Mouse (Mus musculus): Measurements from ENCODE around the gene 1700122O11Rik. TPM values are rescaled to one million over a fixed set of nuclear protein-coding genes. Genes with fewer than 3 reads are reported as not detected.

1700122O11Rik gene
- total RNA-seq, 2 experiments from 2014 or later = not detected

DNA sequence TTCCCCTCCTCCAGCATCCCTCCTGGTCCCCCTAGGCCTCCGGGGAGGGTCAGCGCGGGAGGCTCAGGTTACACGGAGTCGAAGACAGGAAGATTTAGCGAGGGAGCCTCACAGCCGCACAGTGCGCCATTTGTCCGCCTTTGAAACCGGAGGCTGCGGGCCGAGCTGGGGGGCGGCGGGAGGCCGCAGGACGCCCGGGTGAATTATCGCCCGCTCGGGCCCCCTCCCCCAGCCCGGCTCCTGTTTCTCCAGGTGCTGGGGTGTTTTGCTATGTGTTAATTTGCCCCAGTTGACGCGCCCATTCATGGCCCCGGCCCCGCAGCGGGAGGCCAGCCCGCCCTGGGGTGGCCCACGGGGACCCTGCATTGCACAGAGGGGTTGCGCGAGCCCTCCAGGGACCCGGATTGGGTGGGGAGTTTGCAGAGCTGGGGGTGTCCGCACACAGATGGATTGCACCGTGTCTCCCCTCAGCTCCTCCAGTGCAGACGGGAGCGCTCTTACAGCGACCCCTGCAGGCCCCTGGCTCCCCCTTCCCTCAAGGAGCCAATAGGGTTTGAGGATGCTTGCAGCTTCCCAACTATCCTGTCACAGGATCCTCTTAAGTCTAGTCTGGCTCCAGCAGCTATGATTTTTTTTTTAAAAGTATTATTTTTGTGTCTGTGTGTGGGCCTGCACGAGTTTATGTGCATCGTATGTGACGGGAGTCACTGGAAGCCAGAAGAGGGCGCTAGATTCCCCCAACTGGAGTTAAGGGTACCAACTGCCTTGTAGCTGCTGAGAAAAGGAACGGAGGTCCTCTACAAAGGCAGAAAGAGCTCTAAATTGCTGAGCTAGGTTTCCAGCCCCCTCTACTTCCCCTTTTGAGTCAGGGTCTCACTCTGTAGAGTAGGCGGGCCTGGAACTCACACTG lies 6.3 kb downstream of the 1700122O11Rik start:
- intact Hi-C loops (cut with DNase I) = no loop called here
- DNase-seq (ENCODE audit: low spot score in 2 of 2) = peak in 1 of 2 experiments; percentile 31

DNA sequence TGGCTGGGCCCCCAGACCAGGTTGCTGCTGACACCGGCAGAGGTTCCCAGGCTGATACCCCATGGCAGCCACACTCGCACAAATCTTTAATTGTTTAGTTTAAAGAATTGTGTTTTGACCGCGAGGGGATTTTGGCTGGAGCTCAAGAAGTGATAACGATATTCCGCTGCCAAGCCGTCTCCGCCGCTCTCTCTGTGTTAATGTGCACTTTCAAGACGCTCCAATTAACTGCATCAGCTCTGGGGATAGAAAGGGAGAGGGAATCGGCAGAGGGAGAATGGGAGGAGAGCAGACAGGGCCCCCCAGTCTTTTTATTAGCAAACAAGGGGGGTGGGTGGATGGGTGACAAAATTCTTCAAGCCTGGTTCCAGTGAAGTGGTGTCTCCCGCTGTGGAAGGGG lies 8.9 kb downstream of the 1700122O11Rik start:
- intact Hi-C loops (cut with DNase I) = no loop called here
- DNase-seq (ENCODE audit: low spot score in 2 of 2) = peak in 1 of 2 experiments; percentile 33

DNA sequence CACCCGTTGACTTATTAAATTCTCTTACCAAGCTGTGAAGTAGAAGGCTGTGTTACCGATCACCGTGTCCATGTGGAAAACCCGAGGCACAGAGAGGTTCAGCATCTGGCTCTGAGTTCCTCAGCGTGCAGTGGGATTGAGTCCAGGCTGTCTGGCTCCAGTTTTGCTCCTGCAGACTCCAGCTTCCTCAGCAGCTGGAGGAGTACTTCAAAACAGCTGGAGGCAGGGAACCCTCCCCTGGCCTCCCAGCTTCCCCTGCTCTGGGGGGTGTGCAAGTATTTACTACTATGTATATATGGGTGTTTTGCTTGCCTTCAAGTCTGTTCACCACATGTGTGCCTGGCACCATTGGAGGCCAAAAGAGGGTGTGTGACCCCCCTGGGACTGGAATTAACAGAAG lies 9.8 kb downstream of the 1700122O11Rik start:
- intact Hi-C loops (cut with DNase I) = no loop called here
- DNase-seq (ENCODE audit: low spot score in 2 of 2) = no peak

DNA sequence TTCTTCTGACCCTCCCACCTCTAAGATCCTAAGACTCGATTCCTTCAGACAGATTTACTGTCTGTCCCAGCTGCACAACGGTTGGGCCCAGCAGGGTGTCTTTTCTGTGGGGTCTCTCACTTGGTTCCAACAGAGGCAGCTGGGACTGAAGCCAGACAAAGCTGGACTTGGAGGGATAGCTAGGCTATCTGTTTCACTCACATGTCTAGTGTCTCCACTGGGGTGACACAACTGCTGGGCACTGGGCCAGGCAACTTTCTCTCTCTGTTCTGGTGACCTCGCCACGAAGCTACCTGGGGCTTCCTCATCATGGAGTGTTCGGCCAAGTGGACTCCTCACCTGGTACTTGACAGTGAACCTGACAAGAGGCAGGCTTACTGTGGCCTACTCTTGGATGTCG lies 10.4 kb downstream of the 1700122O11Rik start:
- intact Hi-C loops (cut with DNase I) = no loop called here

DNA sequence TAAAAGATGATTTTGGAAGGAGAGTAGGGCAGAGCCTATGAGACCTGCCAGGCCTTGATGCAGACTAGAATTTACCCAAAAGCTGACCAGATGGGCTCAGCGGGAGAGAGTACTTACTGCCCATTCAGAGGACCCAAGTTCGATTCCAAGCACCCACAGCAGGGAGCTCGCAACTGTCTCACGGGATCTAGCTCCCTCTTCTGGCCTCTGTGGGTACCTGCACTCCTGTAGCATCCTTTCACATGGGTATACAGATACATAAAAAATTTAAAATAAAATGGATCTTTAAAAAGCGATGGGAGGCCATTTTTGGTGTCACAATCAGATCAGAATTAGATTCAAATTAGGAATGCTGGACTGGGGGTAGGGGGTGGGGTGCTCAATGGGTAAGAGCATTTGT lies 11.1 kb downstream of the 1700122O11Rik start:
- DNase-seq (ENCODE audit: low spot score in 2 of 2) = no peak
- intact Hi-C loops (cut with DNase I) = no loop called here

More for the DNA sequence above, 10.4 kb downstream of the 1700122O11Rik start:
- no peak for DNase-seq (ENCODE audit: low spot score in 2 of 2)

DNA sequence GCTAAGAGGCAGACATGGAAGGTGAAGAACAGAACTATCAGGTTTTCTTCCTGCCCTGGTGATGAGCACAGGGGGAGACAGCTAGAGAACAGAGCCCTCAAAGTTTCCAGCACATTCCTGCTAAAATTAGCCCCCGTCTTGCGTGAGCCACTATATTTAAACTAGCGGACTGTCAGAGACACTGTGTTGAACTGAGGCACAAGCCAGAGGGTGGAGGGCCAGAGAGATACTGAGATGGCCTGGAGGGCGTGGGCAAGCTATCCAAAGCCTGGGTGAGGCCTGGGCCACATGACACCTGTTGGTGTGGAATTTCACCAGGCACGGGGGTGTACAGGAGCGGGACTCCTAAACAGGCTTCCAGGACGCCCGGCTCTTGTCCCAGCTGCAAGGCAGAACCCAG lies 14.0 kb downstream of the 1700122O11Rik start:
- DNase-seq (ENCODE audit: low spot score in 2 of 2) = peak in 1 of 2 experiments; percentile 39
- intact Hi-C loops (cut with DNase I) = no loop called here

DNA sequence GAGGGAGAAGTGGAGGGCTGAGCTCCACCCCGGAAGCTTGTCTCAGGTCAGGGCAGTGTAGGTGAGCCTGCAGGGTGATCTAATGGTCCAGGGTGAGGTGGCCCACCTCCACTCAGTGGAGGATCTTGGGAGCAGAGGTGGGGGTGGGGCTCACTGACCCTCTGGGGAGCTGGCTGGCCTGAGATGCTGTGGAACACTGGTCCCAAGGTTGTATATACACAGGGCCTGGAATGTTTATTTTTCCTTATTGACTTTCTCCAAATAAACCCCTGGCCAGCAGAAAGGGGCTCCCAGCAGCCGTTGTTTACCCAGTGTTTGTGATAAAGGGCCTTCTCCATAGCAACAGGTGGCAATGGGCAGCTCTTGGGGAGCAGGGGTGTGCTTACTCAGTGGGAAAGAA lies 18.5 kb downstream of the 1700122O11Rik start:
- intact Hi-C loops (cut with DNase I) = no loop called here
- no peak for DNase-seq (ENCODE audit: low spot score in 2 of 2)

DNA sequence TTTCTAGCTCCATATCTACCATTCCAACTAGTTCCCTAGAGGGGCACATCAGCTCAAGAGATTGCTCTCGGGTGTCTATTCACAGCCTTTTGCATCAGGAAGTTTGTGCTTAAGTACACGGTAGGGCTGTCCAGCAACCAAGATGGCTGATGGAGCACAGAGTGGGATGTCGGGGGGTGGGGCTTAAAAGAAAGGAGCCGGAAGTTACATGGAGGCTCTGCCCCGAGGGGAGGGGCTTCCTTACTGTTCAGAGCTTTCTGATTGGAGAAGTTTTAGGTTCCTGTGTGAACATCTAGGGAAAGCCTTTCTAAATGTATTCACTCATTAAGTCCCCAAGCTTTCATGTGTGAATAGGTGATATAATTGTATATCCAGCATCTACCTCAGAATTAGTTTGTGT lies 21.5 kb downstream of the 1700122O11Rik start:
- DNase-seq (ENCODE audit: low spot score in 2 of 2) = no peak
- intact Hi-C loops (cut with DNase I) = no loop called here

DNA sequence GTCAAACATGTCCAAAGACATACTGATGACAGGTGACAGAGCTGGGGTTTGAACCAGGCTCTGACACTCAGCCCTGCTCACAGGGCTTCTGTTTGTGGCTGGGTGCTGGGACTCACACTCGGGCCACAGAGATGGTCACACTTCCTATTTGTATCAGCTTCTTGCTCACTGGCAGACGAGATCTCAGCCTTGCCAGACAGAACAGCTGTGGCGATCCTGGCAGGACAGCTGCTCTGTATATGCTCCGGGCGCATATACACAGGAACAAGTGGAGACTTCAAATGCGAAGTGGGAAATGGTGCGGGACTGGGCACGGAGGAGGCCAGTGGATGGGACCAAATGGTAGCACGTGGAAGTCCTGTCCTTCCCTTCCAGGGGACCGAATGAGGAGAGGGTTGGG lies 25.5 kb downstream of the 1700122O11Rik start:
- DNase-seq (ENCODE audit: low spot score in 2 of 2) = no peak
- intact Hi-C loops (cut with DNase I) = no loop called here

DNA sequence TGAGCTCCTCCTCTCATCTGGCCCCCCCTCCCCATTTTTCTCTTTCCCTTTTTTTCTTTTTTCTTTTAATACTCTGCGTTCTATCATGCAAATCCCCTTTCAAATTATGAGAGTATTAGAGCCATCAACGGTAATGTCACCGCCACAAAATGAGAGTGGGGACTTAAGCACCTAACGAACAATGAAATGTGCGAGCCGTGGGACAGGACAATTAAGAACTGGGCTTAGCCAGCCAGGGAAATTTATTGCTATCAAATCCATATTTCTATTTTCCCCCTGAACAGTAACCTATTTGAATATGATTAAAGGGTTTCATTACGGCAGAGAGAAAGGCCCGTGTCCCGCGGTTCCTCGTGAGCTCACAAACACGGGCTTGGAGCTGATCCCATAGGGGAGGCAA lies 27.0 kb downstream of the 1700122O11Rik start:
- intact Hi-C loops (cut with DNase I) = no loop called here
- DNase-seq (ENCODE audit: low spot score in 2 of 2) = no peak

DNA sequence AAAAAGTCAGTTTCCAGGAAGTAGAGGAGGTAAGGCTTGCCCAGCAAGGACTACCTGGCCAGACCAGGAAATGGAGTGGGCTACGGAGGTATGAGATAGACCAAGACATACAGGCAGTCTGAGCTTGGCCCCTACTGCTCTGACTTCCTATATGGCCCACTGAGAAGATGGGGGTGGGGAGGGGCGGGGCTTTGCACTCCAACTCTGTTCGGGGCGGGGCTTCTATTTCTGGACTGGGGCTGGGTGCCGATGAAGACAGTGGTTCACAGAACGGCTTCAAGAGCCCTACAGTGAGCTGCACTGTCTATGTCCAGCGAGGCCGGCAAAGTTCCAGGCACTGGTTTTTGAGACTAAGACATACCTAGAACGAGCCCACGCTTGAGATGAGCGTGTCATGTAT lies 27.8 kb downstream of the 1700122O11Rik start:
- intact Hi-C loops (cut with DNase I) = no loop called here
- DNase-seq (ENCODE audit: low spot score in 2 of 2) = no peak

DNA sequence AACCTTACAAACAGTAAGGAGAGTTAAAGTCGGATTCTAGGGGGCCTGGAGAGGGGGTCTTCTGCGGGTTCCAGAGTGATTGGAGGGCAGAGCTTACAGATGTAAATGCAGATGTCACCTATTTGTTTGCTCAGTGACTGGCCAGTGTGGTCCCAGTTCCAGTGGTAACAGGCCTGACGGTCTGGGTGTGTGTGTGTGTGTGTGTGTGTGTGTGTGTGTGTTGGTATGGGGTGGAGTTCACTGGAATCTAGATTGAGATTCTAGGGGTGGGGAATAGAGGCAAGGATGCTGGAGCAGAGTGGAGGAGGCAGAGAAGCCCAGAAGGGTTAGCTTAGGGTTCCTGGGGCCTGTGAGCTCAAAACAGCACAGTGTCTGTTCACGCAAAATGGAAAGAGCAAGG lies 32.3 kb downstream of the 1700122O11Rik start:
- DNase-seq (ENCODE audit: low spot score in 2 of 2) = no peak
- intact Hi-C loops (cut with DNase I) = no loop called here

DNA sequence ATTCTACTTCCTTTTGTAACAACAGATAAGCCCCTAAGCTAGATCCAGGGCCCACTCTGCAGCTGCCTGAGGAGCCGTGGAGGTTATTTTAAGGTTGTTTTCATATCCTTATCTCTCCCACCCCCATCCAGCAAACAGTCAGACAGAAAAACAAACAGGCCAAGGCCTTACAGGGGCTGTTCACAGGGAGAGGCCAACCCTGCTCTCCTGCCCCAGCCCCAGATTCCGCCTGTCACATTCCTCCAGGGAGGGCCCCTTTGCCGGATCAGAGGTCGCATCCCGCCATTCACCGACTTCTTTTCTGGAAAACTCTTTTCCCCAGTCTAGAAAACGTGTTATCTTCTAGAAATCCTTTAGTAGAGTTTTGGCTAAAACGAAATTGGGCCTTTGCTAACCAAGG lies 33.0 kb downstream of the 1700122O11Rik start:
- intact Hi-C loops (cut with DNase I) = no loop called here
- DNase-seq (ENCODE audit: low spot score in 2 of 2) = no peak

DNA sequence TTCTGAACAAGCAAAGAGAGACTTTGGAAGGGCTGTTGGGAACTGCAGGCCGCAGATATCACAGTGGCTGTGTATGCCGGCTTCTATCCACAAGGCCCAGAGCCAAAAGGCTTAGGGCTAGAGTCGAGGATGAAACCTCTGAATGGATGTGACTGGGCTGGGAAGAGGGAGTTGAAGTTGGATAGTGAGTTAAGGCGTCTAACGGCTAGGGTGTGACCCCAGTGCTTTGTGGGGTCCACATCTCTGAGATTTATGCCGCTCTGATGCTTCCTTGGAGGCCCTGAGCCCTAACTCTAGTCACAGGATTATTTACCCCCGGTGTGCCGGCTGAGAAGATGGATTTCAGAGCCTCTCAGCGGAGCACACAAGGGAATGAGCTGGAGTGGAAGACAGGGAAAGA lies 33.5 kb downstream of the 1700122O11Rik start:
- intact Hi-C loops (cut with DNase I) = no loop called here
- DNase-seq (ENCODE audit: low spot score in 2 of 2) = no peak

DNA sequence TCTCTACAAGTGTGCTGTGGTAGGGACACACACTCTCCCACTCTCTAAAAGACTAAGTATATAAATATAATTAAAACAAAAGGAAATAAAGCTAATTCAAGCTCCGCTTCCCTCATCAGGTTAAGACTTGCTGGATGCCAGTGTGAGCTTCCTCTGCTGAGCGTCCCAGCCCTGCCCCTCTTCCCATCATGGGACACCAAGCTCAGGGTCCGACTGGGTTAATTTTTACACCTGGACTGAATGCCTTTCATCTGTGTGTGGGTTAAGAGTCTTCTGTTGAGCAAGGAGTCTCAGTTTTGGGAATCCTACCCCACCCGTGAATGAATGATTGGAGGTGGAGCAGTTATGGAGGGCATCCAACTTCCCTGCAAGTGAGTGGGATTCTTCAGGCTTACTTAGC lies 35.6 kb downstream of the 1700122O11Rik start:
- intact Hi-C loops (cut with DNase I) = no loop called here
- DNase-seq (ENCODE audit: low spot score in 2 of 2) = no peak

DNA sequence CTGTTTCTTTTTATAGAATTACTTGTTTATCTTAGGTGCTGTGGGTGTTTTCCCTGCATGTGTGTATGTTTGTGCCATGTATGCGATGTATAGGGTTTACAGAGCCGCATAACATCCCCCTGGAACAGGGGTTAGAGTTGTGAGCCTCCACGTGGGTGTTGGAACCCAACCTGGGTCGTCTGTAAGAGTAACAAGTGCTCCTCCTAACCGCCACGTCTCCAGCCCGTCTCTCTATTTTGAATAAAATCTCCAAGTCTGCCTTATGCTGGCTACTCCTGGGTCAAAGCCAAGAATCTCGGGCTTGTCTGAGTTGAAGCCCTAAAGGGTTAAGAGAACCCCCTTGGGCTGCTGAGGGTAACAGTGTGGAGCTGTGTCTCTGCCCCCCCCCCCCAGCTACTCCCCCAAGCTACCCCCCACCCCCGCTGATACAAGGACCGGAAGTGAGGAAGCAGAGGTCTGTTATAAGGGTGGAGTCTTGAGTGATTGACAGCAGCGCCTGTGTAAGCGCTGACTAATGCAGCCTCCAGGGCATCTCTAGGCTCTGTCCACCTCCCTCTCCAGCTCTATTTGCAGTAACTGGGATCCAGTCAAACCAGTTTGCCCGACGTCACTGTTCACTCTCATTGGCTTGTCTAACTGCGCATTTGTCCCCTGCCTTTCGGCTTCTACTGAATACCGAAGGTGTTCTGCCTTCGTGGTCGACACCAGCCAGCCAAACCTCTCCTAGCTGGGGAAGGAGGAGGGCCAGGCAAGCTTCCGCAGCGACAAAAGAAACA lies 36.3 kb downstream of the 1700122O11Rik start:
- intact Hi-C loops (cut with DNase I) = no loop called here
- peak; percentile 12 to 41 for DNase-seq (ENCODE audit: low spot score in 2 of 2)

DNA sequence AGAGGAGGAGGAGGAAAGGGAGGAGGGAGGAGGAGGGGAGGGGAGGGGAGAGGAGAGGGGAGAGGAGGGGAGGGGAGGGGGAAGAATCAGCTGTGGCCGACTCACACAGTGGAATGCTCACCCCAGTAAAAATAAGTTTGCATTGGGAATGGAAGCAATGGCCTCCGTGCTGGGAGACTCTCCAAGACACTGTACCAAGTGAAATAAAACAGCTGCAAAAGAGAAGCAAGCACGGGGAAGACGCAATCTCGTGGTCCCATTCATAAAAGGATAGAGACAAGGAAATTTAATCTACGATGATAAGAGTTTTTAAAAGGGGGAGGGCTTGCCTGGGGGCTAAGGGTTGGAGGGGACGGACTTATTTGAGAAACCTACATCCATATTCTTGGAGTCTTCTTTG lies 36.9 kb downstream of the 1700122O11Rik start:
- intact Hi-C loops (cut with DNase I) = no loop called here
- no peak for DNase-seq (ENCODE audit: low spot score in 2 of 2)

DNA sequence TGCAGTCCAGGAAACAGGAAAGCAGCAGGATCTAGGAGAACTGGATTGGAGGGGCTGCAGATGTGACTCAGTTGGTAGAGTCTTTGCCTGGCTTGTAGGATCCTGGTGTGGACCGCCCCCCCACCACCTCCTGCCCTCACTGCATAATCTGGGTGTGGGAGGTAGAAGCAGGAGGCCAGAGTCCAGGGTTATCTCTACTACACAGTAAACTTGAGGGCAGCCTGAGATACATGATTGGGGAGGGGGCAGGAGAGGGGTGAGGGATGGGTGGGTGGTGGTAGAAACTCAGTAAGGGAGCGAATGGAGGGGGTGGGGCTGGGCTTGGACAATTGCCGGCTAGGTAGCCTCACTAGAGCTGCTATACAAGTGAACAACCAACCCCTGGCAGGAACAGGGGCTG lies 38.3 kb downstream of the 1700122O11Rik start:
- intact Hi-C loops (cut with DNase I) = no loop called here
- no peak for DNase-seq (ENCODE audit: low spot score in 2 of 2)

DNA sequence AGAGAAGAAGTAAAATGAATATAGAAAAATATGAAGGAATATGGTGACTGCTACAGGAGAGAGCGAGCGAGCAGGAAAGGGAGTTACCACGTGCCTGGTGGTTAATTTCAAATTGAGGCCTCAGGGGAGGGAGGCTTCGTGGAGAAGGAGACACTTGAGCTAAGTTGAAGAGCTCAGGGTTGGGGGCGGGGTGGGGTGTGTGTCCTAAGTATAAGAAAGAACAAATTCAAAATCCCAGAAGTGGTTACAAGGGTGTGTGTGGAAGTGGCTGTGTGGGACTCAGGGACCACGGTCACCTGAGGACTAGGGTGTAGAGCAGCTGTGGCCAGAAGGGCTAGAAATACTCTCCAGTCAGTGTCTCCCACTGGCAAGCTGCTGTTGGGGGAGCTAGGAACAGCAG lies 38.7 kb downstream of the 1700122O11Rik start:
- intact Hi-C loops (cut with DNase I) = no loop called here

DNA sequence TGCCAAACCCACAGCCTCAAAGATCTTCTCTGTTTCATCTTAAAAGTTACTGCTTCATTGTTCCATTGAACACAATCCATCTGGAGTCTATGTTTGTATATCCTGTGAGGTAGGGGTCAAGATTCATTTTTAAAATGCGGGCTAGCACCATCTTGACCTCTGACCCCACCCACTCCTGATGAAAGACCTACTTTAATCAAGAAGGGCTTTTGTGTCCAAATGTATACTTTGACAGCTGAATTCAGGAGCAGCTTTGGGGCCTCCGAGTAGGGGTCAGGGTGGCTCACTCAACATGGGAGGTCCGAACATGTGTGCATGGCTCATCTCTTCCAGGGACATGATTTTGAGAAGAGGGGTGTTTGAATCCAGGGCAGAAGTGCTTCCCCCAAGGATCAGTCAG lies 40.3 kb downstream of the 1700122O11Rik start:
- intact Hi-C loops (cut with DNase I) = no loop called here
- DNase-seq (ENCODE audit: low spot score in 2 of 2) = no peak

More for the DNA sequence above, 38.7 kb downstream of the 1700122O11Rik start:
- DNase-seq (ENCODE audit: low spot score in 2 of 2) = no peak
